Mouse (Mus musculus): Measurements from ENCODE around the gene Clip4. TPM values are rescaled to one million over a fixed set of nuclear protein-coding genes. Genes with fewer than 3 reads are reported as not detected.

Gene Clip4
- total RNA-seq, 1 experiment, result 6.1 TPM

DNA sequence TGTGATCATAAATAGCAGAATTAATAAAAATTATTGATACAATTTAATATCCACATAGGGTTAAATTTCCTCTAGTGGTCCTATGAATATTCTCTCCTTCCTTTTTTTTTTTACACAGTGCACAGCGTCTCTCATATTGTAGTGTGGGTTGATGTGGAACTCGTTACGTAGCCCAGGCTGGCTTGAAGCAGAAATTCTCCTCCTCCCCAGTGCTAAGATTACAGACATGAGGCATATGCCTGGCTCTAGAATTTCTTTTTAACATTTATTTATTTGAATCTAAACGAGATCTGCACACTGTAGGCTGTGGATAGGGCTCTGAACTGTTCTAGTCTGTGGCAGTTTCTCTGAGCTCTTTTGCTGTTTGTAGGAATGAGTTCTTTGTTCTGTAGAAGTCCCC is 7.0 kb downstream of the Clip4 start:
- Histone ChIP-seq H3K4me1 (ENCODE audit: control insufficient read depth in 2 of 2, insufficient read depth in 2 of 2, low read length in 2 of 2, poor library complexity in 1 of 2) (no peaks in the 10 kb centered on the region), H3K9ac (ENCODE audit: insufficient read depth, low read depth, low read length, poor library complexity, severe bottlenecking) (no peak overlapping the region), H3K27ac (ENCODE audit: insufficient read depth, low read depth, low read length, poor library complexity, severe bottlenecking) (no peak overlapping the region), H3K36me3 (ENCODE audit: control insufficient read depth, insufficient read depth, low read length, poor library complexity, severe bottlenecking) (no peaks in the 10 kb centered on the region), H3K4me3 (ENCODE audit: insufficient read depth in 1 of 2, low read depth in 1 of 2, low read length in 2 of 2, poor library complexity in 1 of 2, severe bottlenecking in 1 of 2) (no peak overlapping the region), H3K9me3 (ENCODE audit: control insufficient read depth, insufficient read depth, low read depth, low read length) (no peaks in the 10 kb centered on the region)
- DNase-seq (ENCODE audit: low read depth, low spot score), result no peak
- in situ Hi-C loops (cut with MboI; ENCODE audit: low sequenced_read_pairs in 2 of 2, unreplicated experiment in 2 of 2), result no loop called here
- TF ChIP-seq ZC3H11A (IDR thresholded peaks at IDR 0.05; ENCODE audit: borderline replicate concordance, low read depth, low read length) (no peak), MAFK (IDR thresholded peaks at IDR 0.05; ENCODE audit: insufficient read depth, low read depth, low read length) (no peak), ZNF384 (IDR thresholded peaks at IDR 0.05; ENCODE audit: low read depth, low read length) (no peak), HCFC1 (IDR thresholded peaks at IDR 0.05; ENCODE audit: borderline replicate concordance, insufficient read depth, low read length) (no peak), CHD2 (IDR thresholded peaks at IDR 0.05; ENCODE audit: low read depth, low read length) (no peak)

DNA sequence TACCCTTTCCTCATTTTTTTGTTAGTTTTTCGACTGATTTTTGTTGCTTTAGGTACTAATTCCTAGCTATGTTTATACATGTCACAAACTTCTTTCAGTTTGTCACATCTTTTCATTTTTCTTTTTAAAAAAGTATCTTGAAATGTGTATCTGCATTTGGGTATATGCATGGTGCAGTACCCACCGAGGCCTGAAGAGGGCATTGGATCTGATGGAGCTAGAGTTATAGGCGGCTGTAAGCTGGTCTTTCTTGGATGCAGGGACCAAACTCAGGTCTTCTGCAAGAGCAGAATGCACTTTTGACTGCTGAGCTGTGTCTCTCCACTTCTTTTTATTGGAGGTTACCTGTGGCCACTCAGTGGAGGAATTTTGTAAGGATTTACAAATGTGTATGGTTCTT is 10.4 kb downstream of the Clip4 start:
- H3K4me1 ChIP-seq (ENCODE audit: control insufficient read depth in 2 of 2, insufficient read depth in 2 of 2, low read length in 2 of 2, poor library complexity in 1 of 2), result peaks cover 0 to 3% of the 10 kb centered on the region in 2 experiments; a peak in 1 of 4 replicates
- no peak overlapping the region for H3K4me3 ChIP-seq (ENCODE audit: insufficient read depth in 1 of 2, low read depth in 1 of 2, low read length in 2 of 2, poor library complexity in 1 of 2, severe bottlenecking in 1 of 2)
- in situ Hi-C loops (cut with MboI; ENCODE audit: low sequenced_read_pairs in 2 of 2, unreplicated experiment in 2 of 2), result no loop called here
- no peak for TF ChIP-seq CHD2 (IDR thresholded peaks at IDR 0.05; ENCODE audit: low read depth, low read length)
- TF ChIP-seq ZC3H11A (IDR thresholded peaks at IDR 0.05; ENCODE audit: borderline replicate concordance, low read depth, low read length), result no peak
- TF ChIP-seq HCFC1 (IDR thresholded peaks at IDR 0.05; ENCODE audit: borderline replicate concordance, insufficient read depth, low read length), result no peak
- TF ChIP-seq MAFK (IDR thresholded peaks at IDR 0.05; ENCODE audit: insufficient read depth, low read depth, low read length), result no peak
- no peak for TF ChIP-seq ZNF384 (IDR thresholded peaks at IDR 0.05; ENCODE audit: low read depth, low read length)
- H3K27ac ChIP-seq (ENCODE audit: insufficient read depth, low read depth, low read length, poor library complexity, severe bottlenecking), result no peak overlapping the region
- DNase-seq (ENCODE audit: low read depth, low spot score), result no peak
- H3K9me3 ChIP-seq (ENCODE audit: control insufficient read depth, insufficient read depth, low read depth, low read length), result no peaks in the 10 kb centered on the region
- no peak overlapping the region for H3K9ac ChIP-seq (ENCODE audit: insufficient read depth, low read depth, low read length, poor library complexity, severe bottlenecking)
- no peaks in the 10 kb centered on the region for H3K36me3 ChIP-seq (ENCODE audit: control insufficient read depth, insufficient read depth, low read length, poor library complexity, severe bottlenecking)

DNA sequence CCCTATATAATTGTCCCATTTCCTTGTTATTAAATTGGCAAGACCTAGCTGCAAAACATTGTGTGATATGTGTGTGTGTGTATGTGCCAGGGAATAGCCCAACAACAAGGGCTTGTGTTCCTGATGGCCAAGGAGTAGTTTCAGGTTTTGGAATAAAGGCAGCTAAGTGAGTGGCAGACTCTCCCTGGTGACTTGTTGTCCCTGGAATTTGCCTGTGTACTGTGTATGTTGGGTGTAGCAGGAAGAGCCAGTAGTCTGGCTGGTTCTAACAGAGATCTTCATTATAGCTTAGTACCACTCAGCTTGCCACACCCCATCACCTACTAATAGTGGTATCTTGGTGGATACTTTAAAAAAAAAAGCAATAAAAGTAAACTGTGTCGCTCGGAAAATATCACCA is 12.2 kb downstream of the Clip4 start:
- DNase-seq (ENCODE audit: low read depth, low spot score), result no peak
- no peak for TF ChIP-seq HCFC1 (IDR thresholded peaks at IDR 0.05; ENCODE audit: borderline replicate concordance, insufficient read depth, low read length)
- no peak for TF ChIP-seq CHD2 (IDR thresholded peaks at IDR 0.05; ENCODE audit: low read depth, low read length)
- TF ChIP-seq MAFK (IDR thresholded peaks at IDR 0.05; ENCODE audit: insufficient read depth, low read depth, low read length), result no peak
- no peak for TF ChIP-seq ZNF384 (IDR thresholded peaks at IDR 0.05; ENCODE audit: low read depth, low read length)
- TF ChIP-seq ZC3H11A (IDR thresholded peaks at IDR 0.05; ENCODE audit: borderline replicate concordance, low read depth, low read length), result no peak
- H3K4me3 ChIP-seq (ENCODE audit: insufficient read depth in 1 of 2, low read depth in 1 of 2, low read length in 2 of 2, poor library complexity in 1 of 2, severe bottlenecking in 1 of 2), result no peak overlapping the region
- no peaks in the 10 kb centered on the region for H3K36me3 ChIP-seq (ENCODE audit: control insufficient read depth, insufficient read depth, low read length, poor library complexity, severe bottlenecking)
- in situ Hi-C loops (cut with MboI; ENCODE audit: low sequenced_read_pairs in 2 of 2, unreplicated experiment in 2 of 2), result no loop called here
- no peaks in the 10 kb centered on the region for H3K9me3 ChIP-seq (ENCODE audit: control insufficient read depth, insufficient read depth, low read depth, low read length)
- no peak overlapping the region for H3K27ac ChIP-seq (ENCODE audit: insufficient read depth, low read depth, low read length, poor library complexity, severe bottlenecking)
- peaks cover 0 to 3% of the 10 kb centered on the region in 2 experiments; a peak in 1 of 4 replicates for H3K4me1 ChIP-seq (ENCODE audit: control insufficient read depth in 2 of 2, insufficient read depth in 2 of 2, low read length in 2 of 2, poor library complexity in 1 of 2)
- H3K9ac ChIP-seq (ENCODE audit: insufficient read depth, low read depth, low read length, poor library complexity, severe bottlenecking), result no peak overlapping the region

DNA sequence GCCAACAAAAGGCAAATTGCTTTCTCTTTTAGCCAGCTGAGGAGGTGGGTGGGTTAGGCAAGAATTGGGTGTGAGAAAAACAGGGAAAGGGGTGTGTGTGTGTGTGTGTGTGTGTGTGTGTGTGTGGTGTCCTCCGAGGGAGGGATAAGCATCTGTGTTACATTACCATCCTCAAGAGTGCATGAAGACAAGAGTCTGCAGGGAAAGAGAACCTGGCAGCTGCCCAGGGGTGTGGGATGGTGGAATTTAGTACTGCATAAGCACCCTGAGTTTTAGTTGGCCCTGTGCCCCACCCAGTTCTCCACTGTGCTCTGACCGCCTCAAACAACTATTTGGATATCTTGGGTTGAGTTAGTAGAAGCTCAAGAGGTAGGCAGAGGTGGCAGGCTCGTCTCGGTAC is 12.7 kb downstream of the Clip4 start:
- peaks cover 0 to 3% of the 10 kb centered on the region in 2 experiments; a peak in 1 of 4 replicates for H3K4me1 ChIP-seq (ENCODE audit: control insufficient read depth in 2 of 2, insufficient read depth in 2 of 2, low read length in 2 of 2, poor library complexity in 1 of 2)
- H3K9ac ChIP-seq (ENCODE audit: insufficient read depth, low read depth, low read length, poor library complexity, severe bottlenecking), result no peak overlapping the region
- no peak for DNase-seq (ENCODE audit: low read depth, low spot score)
- H3K36me3 ChIP-seq (ENCODE audit: control insufficient read depth, insufficient read depth, low read length, poor library complexity, severe bottlenecking), result no peaks in the 10 kb centered on the region
- TF ChIP-seq ZNF384 (IDR thresholded peaks at IDR 0.05; ENCODE audit: low read depth, low read length) (no peak), MAFK (IDR thresholded peaks at IDR 0.05; ENCODE audit: insufficient read depth, low read depth, low read length) (no peak), CHD2 (IDR thresholded peaks at IDR 0.05; ENCODE audit: low read depth, low read length) (no peak), ZC3H11A (IDR thresholded peaks at IDR 0.05; ENCODE audit: borderline replicate concordance, low read depth, low read length) (no peak), HCFC1 (IDR thresholded peaks at IDR 0.05; ENCODE audit: borderline replicate concordance, insufficient read depth, low read length) (no peak)
- in situ Hi-C loops (cut with MboI; ENCODE audit: low sequenced_read_pairs in 2 of 2, unreplicated experiment in 2 of 2), result no loop called here
- no peak overlapping the region for H3K4me3 ChIP-seq (ENCODE audit: insufficient read depth in 1 of 2, low read depth in 1 of 2, low read length in 2 of 2, poor library complexity in 1 of 2, severe bottlenecking in 1 of 2)
- no peak overlapping the region for H3K27ac ChIP-seq (ENCODE audit: insufficient read depth, low read depth, low read length, poor library complexity, severe bottlenecking)
- H3K9me3 ChIP-seq (ENCODE audit: control insufficient read depth, insufficient read depth, low read depth, low read length), result no peaks in the 10 kb centered on the region

DNA sequence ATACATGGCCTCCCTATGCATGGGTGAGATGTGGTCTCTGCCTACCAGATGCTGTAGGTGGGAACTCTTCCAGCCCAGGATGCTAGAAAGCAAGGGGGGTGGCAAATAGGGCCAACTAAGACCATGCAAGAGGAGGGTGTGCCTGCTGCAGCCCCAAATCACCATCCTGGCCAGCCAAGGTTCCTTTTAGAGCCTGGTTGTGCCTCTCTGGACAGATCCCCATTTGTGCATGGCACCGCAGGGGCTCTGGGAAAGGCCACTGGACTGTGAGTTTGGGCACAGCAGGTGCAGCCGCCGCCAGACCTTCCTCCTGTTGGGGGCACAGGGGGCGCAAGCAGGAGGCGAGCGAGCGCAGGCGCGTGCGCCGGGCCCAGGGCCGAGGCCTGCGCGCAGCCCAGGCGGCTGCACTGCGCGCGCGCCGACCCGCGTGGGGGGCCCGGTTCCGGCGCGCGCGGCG is 14.0 kb downstream of the Clip4 start:
- Histone ChIP-seq H3K4me3 (ENCODE audit: insufficient read depth in 1 of 2, low read depth in 1 of 2, low read length in 2 of 2, poor library complexity in 1 of 2, severe bottlenecking in 1 of 2) (peak overlapping the region; percentile 71 to 84), H3K36me3 (ENCODE audit: control insufficient read depth, insufficient read depth, low read length, poor library complexity, severe bottlenecking) (no peaks in the 10 kb centered on the region), H3K27ac (ENCODE audit: insufficient read depth, low read depth, low read length, poor library complexity, severe bottlenecking) (no peak overlapping the region), H3K9me3 (ENCODE audit: control insufficient read depth, insufficient read depth, low read depth, low read length) (no peaks in the 10 kb centered on the region), H3K9ac (ENCODE audit: insufficient read depth, low read depth, low read length, poor library complexity, severe bottlenecking) (peak overlapping the region; percentile 77), H3K4me1 (ENCODE audit: control insufficient read depth in 2 of 2, insufficient read depth in 2 of 2, low read length in 2 of 2, poor library complexity in 1 of 2) (peaks cover 0 to 3% of the 10 kb centered on the region in 2 experiments; a peak in 1 of 4 replicates)
- no peak for TF ChIP-seq MAFK (IDR thresholded peaks at IDR 0.05; ENCODE audit: insufficient read depth, low read depth, low read length)
- TF ChIP-seq ZNF384 (IDR thresholded peaks at IDR 0.05; ENCODE audit: low read depth, low read length), result no peak
- no peak for TF ChIP-seq CHD2 (IDR thresholded peaks at IDR 0.05; ENCODE audit: low read depth, low read length)
- no peak for TF ChIP-seq HCFC1 (IDR thresholded peaks at IDR 0.05; ENCODE audit: borderline replicate concordance, insufficient read depth, low read length)
- no peak for TF ChIP-seq ZC3H11A (IDR thresholded peaks at IDR 0.05; ENCODE audit: borderline replicate concordance, low read depth, low read length)
- in situ Hi-C loops (cut with MboI; ENCODE audit: low sequenced_read_pairs in 2 of 2, unreplicated experiment in 2 of 2), result no loop called here
- DNase-seq (ENCODE audit: low read depth, low spot score), result peak; percentile 13
